Mouse (Mus musculus) gastrocnemius, adult 2 months (tissue): ENCODE measurements at regions not wholly inside any gene's neighbourhood (a gene's known extent, or its start where the extent isn't known, plus 50 kb on each side); places are given as distances from the start of the nearest gene placed in this dataset.

ENCODE experiments used
- DNase-seq: peaks from one replicate; pipeline ENCODE4 v3.0.0; 2022
- H3K27ac ChIP-seq: fragments of 200-600 bp; 2 replicates; pipeline ENCODE4 v1.8.1; 2022; ENCODE audit warnings: mild to moderate bottlenecking
- H3K4me3 ChIP-seq: fragments of 200-600 bp; 2 replicates; pipeline ENCODE4 v1.8.1; 2022; ENCODE audit warnings: mild to moderate bottlenecking, moderate library complexity
- CTCF ChIP-seq: fragments of 200-600 bp; IDR thresholded peaks from 2 replicates; pipeline ENCODE4 v1.8.1; 2022; ENCODE audit warnings: antibody characterized with exemption, mild to moderate bottlenecking, moderate library complexity
- intact Hi-C: fragments of 180-260 bp; cut with DNase I; formaldehyde crosslinking; loops from one replicate; pipeline ENCODE4 v1.15.1; 2025

DNA sequence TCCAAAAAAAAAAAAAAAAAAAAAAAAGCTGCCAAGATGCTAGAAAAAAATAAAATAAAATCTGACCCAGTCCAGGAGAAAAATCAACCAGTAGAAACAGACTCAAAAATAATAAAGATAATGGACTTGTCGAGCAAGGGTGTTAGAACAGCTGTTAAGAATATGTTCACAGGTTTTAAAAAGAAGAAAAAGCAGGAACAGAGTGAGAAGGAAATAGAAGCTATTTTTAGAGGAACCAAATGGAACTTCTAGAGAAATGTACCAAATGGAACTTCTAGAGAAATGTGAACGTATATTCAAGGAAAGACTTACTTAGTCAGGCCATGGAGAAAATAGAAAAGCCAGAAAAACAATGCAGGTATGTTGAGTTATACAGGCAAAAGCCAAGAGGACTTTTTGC is 662.4 kb upstream of the Jmjd1c start:
- no peak for DNase-seq
- H3K4me3 ChIP-seq: no peak overlapping the region
- no peak overlapping the region for H3K27ac ChIP-seq
- no peak for TF ChIP-seq CTCF
- intact Hi-C loops: no loop called here

GRCm38 (mm10) chr10:66470684-66471083 is 625.2 kb upstream of the Jmjd1c start:
- Histone ChIP-seq H3K27ac (no peak overlapping the region), H3K4me3 (no peak overlapping the region)
- DNase-seq: no peak
- intact Hi-C loops: no loop called here
- TF ChIP-seq CTCF: no peak

- no peak for TF ChIP-seq CTCF
- Histone ChIP-seq H3K4me3 (no peak overlapping the region), H3K27ac (no peak overlapping the region)
- no peak for DNase-seq
- intact Hi-C loops: no loop called here
Observed at GRCm38 (mm10) chr10:66472038-66472437, 623.9 kb upstream of the Jmjd1c start.

DNA sequence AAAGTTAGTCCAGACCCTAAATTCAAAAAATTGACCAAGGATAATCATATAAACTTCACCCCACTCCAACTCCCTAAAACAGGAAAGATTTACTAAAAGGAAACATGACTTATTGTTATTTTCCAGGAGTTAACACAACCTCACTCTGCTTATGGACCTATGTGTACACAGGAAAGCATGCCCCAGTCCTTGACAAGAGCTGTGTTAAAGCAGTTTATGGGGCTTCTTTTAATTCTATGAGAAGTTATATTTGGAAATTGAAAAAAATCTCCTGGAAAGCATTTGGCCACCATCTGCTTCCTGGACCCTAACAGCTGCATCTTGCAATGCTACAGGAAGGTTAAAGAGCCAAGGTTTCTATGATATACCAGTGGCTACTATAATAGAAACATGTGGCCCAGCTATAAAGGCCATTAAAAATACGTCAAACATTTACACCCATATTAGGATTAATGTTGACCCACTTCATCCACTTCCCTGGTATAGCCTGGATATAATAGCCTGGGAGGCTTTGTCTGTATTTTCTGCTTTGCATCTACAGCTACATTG is 620.7 kb upstream of the Jmjd1c start:
- DNase-seq: no peak
- TF ChIP-seq CTCF: no peak
- Histone ChIP-seq H3K4me3 (no peak overlapping the region), H3K27ac (no peak overlapping the region)
- intact Hi-C loops: no loop called here

GRCm38 (mm10) chr10:66490871-66491270 is 605.1 kb upstream of the Jmjd1c start:
- TF ChIP-seq CTCF: no peak
- intact Hi-C loops: no loop called here

DNA sequence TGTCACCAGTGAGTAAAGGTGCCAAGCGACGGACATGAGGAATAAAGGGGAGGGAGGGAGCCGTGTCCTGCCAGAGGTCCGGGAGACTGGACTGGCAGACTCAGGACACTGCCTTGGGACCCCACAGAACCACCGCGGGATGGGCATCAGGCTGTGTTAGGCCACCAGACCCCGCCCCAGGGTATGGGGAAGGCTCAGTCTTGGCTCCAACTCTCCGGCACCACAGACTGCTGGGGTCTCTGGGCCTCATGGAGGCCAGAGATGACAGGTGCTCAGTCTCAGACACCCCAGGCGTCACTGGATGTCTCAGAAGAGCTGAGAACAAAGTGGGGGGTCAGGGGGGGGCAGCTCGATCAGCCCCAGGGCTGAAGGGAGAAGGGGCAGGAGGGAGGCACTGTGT is 604.1 kb upstream of the Jmjd1c start:
- intact Hi-C loops: no loop called here
- Histone ChIP-seq H3K4me3 (no peak overlapping the region), H3K27ac (no peak overlapping the region)
- no peak for TF ChIP-seq CTCF
- DNase-seq: no peak

More at GRCm38 (mm10) chr10:66490871-66491270, 605.1 kb upstream of the Jmjd1c start:
- Histone ChIP-seq H3K4me3 (no peak overlapping the region), H3K27ac (no peak overlapping the region)
- no peak for DNase-seq

DNA sequence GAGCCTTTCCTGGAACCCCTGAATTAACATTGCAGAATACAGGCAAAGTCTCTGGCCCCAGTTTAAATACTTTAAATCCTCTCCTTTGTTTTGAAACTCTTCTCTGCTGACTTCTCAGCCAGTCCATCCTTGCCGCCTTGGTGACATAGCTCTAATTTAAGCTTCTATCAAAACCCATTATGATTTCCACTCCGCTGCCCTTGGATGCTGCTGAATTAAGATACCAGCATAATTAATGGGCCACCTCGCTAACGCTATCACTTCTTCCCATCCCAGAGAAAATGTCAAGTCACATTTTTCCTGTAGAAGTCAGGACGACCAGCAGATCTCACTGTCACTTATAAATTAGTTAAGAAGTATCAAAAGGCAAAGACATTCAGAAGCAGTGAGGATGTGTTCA is 556.1 kb upstream of the Jmjd1c start:
- Histone ChIP-seq H3K4me3 (no peak overlapping the region), H3K27ac (no peak overlapping the region)
- intact Hi-C loops: no loop called here
- TF ChIP-seq CTCF: no peak
- no peak for DNase-seq

DNA sequence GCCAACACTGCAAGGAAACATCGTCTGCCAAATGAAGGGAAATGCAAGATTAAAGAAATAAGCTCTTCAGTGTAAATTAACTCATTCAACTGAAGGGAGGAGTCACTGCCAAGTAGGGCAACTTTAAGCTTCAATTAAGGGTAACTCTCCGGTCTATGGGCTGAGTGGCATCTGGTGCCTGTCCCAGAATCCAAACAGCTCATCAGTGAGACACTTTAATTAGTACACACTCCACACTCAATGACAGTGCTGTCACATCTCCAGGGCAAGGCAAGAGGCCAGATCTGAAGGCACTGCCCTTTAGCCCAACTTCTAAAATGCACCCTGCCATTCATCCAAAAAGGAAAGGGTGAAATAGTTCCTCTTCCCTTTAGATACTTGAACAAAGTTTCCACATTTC is 549.3 kb upstream of the Jmjd1c start:
- H3K27ac ChIP-seq: no peak overlapping the region
- DNase-seq: no peak
- intact Hi-C loops: no loop called here
- no peak overlapping the region for H3K4me3 ChIP-seq
- no peak for TF ChIP-seq CTCF

DNA sequence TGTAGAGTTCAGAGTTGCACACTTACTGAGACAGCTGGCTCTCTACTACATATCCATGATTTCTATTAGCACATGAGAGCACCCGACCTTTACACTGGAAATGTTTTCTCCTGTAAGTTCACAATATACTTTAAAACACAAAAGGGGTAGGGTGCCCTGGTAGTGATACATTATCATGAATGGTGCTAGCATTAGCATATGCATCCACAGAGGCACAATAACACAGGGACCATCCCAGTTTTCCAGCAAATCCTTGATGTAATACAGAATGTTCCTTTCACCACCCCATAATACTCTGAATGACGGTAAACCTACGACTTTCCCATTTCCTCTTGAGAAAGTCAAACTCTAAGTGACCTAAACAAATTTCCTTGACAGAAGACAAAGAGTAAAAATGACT is 548.3 kb upstream of the Jmjd1c start:
- DNase-seq: no peak
- no peak overlapping the region for H3K27ac ChIP-seq
- TF ChIP-seq CTCF: no peak
- intact Hi-C loops: no loop called here
- H3K4me3 ChIP-seq: no peak overlapping the region

DNA sequence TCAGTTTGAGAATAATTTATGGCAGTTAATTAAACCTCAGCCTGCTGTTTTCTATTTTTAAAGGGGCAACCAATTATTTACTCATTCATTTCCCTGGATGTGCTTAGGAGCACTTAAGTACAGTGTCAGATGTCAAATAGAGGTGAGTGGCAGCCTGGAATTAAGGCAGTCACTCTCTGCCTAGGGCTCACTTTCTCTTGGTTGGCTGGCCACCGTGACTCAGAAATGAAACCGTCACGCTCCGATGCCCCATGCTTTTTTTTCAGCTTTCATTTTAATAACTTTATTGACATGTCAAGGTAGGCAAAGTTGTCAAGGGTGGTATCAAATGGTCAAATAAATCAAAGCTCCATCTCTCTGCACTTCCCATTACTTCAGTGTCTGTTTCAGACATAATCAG is 547.9 kb upstream of the Jmjd1c start:
- intact Hi-C loops: no loop called here
- no peak overlapping the region for H3K4me3 ChIP-seq
- DNase-seq: no peak
- TF ChIP-seq CTCF: no peak
- no peak overlapping the region for H3K27ac ChIP-seq

GRCm38 (mm10) chr10:66552919-66553318 is 543.0 kb upstream of the Jmjd1c start:
- no peak for TF ChIP-seq CTCF
- DNase-seq: no peak
- Histone ChIP-seq H3K4me3 (no peak overlapping the region), H3K27ac (no peak overlapping the region)
- intact Hi-C loops: no loop called here

DNA sequence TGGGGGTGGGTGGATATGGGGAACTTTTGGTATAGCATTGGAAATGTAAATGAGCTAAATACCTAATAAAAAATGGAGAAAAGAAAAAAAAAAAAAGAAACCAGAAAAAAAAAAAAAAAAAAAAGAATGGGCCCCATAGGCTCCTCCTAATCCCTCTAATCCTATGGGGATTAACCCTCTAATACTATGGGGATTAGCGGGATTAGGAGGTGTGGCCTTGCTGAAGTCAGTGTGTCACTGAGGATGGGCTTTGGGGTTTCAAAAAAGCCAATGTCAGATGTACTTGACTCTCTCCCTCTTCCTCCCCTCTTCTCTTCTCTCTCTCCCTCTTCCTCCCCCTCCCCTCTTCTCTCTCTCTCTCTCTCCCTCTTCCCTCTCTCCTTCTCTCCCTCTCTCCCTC is 541.7 kb upstream of the Jmjd1c start:
- intact Hi-C loops: no loop called here
- H3K4me3 ChIP-seq: no peak overlapping the region
- no peak overlapping the region for H3K27ac ChIP-seq
- no peak for DNase-seq
- no peak for TF ChIP-seq CTCF

DNA sequence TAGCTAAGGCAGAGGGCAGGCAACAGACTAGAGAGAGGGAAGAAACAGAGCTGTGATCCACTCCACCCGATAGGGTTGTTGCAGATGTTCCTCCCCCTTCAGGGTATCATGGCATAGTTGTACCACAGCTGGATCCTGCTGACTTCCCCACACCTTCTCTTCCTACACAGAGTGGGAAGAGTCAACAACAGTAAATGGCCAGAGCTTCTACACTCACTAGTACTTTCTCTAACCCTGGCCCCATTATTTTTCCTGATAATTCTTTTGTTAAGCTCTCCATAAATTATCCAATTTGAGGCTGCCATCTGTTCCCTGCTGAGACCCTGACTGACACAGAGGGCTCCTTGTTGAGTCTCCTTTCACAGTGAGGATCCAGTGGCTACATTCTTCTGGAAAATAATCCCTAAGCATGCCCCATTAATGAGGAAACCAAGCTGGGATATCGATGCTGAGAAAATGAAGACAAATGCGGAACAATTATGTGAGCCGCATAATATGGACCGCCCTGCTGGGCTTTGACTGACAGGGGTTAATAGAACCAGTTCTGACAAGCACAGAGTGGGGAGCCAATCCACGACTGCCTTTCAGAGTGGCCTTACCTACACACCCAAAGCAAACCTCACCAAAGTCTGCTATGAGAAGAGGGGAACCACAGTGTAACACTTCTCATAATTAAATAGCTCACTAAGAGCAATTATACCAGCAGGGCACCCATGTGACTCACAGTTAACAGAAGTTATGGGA is 537.7 kb upstream of the Jmjd1c start:
- no peak overlapping the region for H3K4me3 ChIP-seq
- no peak for DNase-seq
- TF ChIP-seq CTCF: no peak
- intact Hi-C loops: no loop called here
- no peak overlapping the region for H3K27ac ChIP-seq

DNA sequence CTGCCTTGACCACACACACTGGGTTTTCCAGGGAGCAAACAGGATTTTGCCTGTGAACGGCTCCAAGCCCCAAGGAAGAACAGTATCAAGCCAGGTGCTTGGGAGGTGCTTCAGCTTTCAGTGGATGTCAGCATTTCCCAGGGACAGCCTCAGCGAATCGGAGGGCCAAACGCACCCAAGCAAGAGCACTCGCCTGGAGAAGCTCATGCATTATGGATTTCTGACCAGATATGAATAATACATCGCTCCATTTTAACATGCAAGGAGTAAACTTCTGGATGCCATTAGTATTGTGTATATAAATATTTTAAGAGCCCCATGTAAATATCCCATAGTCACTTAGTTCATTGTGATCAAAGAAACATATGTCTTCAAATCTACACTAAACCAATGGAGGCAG is 530.6 kb upstream of the Jmjd1c start:
- intact Hi-C loops: no loop called here
- TF ChIP-seq CTCF: no peak
- Histone ChIP-seq H3K27ac (no peak overlapping the region), H3K4me3 (no peak overlapping the region)
- no peak for DNase-seq
